Mouse (Mus musculus) erythroid progenitor cell, adult 5-6 weeks (primary cell): ENCODE data around the gene Sp110. TPM values are rescaled to one million over a fixed set of nuclear protein-coding genes. Genes with fewer than 3 reads are reported as not detected.
"Not testable (repeated sequence)": the region's sequence is repeated elsewhere in the genome, so short reads cannot be mapped to it uniquely, and the experiment has no call there.

Source experiments
- ATAC-seq: replicated peaks from 2 replicates; pipeline ENCODE4 v1.8.0; 2016; ENCODE audit warnings: moderate number of reproducible peaks, mild to moderate bottlenecking, moderate TSS enrichment, inconsistent platforms; ENCODE audit not compliant: poor library complexity, low FRiP score, severe bottlenecking
- total RNA-seq, 2 experiments: library from RNA; stranded (forward) in 1 of 2; stranded (reverse) in 1 of 2; fragments of 150-400 nt in 1 of 2; fragments of 186-747, 209-891 nt in 1 of 2; gene quantifications; 2 replicates each; pipeline versions ENCODE4 v1.2.3 to v1.2.4; 2015 to 2017; ENCODE audit warnings: low replicate concordance in 2 of 2

Gene Sp110
- total RNA-seq, 2 experiments from 2014 or later, result 19.3 to 24.7 TPM

DNA sequence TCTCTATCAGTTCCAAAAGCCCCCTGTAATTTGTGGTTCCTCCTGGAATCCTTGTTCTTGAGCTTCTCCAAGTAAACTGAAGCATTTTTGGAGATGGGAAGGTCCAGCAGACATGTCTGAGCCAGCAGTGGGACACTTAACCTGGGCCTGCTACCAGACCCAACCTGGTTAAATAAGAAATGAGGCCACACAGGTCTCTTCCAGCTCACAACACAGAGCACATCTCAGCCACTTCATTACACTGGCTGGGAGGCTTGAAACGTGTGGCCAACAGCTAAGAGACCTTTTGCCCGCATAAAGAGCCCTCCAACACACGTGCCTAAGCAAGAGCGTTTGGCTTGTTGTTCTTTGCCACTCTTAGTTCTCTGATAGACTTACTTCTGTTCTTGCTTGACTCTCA lies 25.1 kb downstream of the Sp110 start:
- not testable (repeated sequence) for ATAC-seq

DNA sequence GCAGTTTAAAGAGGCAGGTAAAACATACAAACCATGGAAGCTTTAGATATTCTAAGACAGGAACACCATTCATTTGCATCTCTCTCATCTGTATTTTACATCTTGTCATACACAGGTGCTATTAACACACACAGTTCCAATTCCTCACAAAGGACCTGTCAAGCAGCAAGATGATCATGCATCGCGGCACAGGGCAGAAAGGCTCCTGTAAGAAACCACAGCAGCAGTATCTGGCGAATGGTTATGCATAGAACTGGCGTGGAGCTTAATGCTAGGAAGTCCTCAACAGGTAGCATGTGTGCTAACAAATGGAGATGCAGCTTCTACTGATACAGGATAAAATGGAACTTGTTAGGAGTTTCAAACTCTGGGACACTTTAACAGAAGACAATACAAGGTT lies 43.4 kb downstream of the Sp110 start:
- not testable (repeated sequence) for ATAC-seq

DNA sequence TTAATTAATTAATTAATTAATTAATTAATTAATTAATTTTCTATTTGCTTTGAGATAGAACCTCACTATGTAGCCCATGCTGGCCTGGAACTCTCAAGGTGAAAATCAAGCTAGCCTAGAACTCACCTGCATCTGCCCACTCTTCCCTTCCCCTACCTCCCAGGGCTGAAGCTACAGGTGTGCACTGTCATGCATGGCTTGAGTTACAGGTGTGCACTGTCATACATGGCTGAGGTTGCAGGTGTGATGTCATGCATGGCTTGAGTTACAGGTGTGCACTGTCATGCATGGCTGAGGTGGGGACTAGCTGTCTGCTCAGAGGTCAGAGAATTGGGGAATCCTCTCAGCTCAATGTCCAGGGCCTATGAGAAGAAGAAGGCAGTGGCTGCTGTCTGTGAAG lies 52.2 kb downstream of the Sp110 start:
- not testable (repeated sequence) for ATAC-seq

DNA sequence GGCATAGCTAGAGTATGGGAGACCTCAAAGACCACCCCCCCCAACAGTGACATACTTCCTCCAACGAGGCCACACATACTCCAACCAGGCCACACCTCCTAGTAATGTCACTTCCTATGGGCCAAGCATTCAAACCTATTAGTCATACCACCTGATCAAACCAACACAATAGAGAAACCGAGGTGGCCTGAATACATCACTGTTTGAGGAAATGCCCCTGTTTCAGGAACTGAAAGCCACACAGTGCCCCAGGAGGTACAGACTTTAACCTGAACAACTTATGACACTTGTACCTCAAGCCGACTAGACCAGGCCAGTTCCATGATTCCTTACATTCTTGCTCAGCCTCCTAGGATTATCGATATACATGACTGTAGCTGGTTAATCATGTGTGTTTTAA lies 54.8 kb downstream of the Sp110 start:
- ATAC-seq, result not testable (repeated sequence)

DNA sequence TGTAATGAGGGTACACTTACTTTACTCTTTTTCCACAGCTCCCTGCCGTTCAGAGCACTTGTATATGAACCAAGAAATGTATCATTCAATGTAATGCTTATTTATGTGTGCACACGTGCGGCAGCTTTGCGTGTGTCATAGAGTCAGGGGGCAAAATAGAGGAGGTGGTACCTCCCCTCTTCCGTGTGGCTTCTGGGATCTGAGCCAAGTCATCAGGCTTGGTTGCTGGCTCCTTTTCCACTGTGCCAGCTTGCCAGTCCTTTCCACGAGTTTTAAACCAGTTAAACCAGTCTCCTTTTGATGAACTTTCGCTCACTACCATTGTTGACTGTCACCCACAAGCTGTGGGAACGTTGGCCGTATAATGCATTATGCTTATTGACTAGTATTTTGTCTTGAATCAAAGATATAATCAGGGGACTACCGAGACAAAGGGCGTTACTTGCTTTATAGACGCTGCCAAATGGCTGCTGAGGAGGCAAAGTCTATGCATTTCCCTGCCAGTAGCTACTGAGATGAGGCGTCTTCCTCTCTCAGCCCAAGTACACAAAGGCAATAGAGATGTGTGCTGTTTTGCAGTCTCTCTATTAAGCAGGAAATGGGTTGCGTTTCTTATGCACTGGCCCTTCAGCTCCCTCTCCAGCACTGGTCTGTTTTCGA lies 70.0 kb downstream of the Sp110 start:
- ATAC-seq, result not testable (repeated sequence)

Other genes with a start within 250 kb of the Sp110 start
- gene G530012D18Rik, start 23.1 kb downstream of the Sp110 start, total RNA-seq (2015; ENCODE audit: low replicate concordance), result not detected in 2 replicates
- not detected in 2 replicates for gene G530012D18Rik, start 23.1 kb downstream of the Sp110 start, total RNA-seq (2017; ENCODE audit: low replicate concordance)
- 38.6 and 78.4 TPM in 2 replicates for gene Sp140, start 1.6 kb upstream of the Sp110 start, total RNA-seq (2015; ENCODE audit: low replicate concordance)
- 28.1 and 33.1 TPM in 2 replicates for gene Sp140, start 1.6 kb upstream of the Sp110 start, total RNA-seq (2017; ENCODE audit: low replicate concordance)
- gene Sp100, start 51.2 kb upstream of the Sp110 start, total RNA-seq (2015; ENCODE audit: low replicate concordance), result 120 and 159 TPM in 2 replicates
- gene Sp100, start 51.2 kb upstream of the Sp110 start, total RNA-seq (2017; ENCODE audit: low replicate concordance), result 107 and 170 TPM in 2 replicates
- gene A630001G21Rik, start 179.8 kb upstream of the Sp110 start, total RNA-seq (2015; ENCODE audit: low replicate concordance), result 14.4 and 23.5 TPM in 2 replicates
- 6.3 and 6.7 TPM in 2 replicates for gene A630001G21Rik, start 179.8 kb upstream of the Sp110 start, total RNA-seq (2017; ENCODE audit: low replicate concordance)
- 42.3 and 44.0 TPM in 2 replicates for gene Cab39, start 194.6 kb upstream of the Sp110 start, total RNA-seq (2015; ENCODE audit: low replicate concordance)
- gene Cab39, start 194.6 kb upstream of the Sp110 start, total RNA-seq (2017; ENCODE audit: low replicate concordance), result 46.5 and 52.2 TPM in 2 replicates